ENCODE assay signal across 8 mouse cellular contexts in genomic region chr11:100574708-100575483, GRCm38 (mm10). TPM values are rescaled to one million over a fixed set of nuclear protein-coding genes. Genes with fewer than 3 reads are reported as not detected.
DNase-seq lines count a peak whose midpoint lies in the region; ATAC-seq and TF ChIP-seq lines count a peak whose summit lies in the region.

Gene Cnp, plus strand, starts transcription at chr11:100574904.

- H3K36me3 ChIP-seq in erythroblast, embryonic 14.5 days (ENCODE audit: control insufficient read depth), result peaks cover 19% of the 10 kb centered on the region
- peaks cover 20% of the 10 kb centered on the region for H3K36me3 ChIP-seq in heart, embryonic 13.5 days
- 0 out of 2 replicates have a peak, but pooled peaks cover 3% of the 10 kb centered on the region for H3K36me3 ChIP-seq in kidney, postnatal 0 days (ENCODE audit: insufficient read depth, low read length)
- H3K36me3 ChIP-seq in liver, embryonic 11.5 days (ENCODE audit: control insufficient read depth, insufficient read depth, low read length), result peaks cover 9% of the 10 kb centered on the region; the same call in 1 of the 2 replicates
- no peaks in the 10 kb centered on the region for H3K36me3 ChIP-seq in myocyte (ENCODE audit: control insufficient read depth, insufficient read depth)
- peaks cover 7% of the 10 kb centered on the region for H3K36me3 ChIP-seq in splenic B cell, adult 2 months (ENCODE audit: control insufficient read depth, insufficient read depth, low read length, poor library complexity, severe bottlenecking)

- H3K4me2 ChIP-seq in heart, embryonic 13.5 days, result peak within 1 kb of the TSS; percentile 76
- H3K4me2 ChIP-seq in kidney, postnatal 0 days (ENCODE audit: low read length), result peak within 1 kb of the TSS; percentile 73
- peak within 1 kb of the TSS; percentile 92 for H3K4me2 ChIP-seq in liver, embryonic 11.5 days
- H3K4me2 ChIP-seq in myocyte (ENCODE audit: low read depth), result peak within 1 kb of the TSS; percentile 66

- 0 out of 2 replicates have a peak, but pooled peaks have one; percentile 13 for TF ChIP-seq CTCF in bone marrow, adult 2 months (IDR thresholded peaks at IDR 0.05; ENCODE audit: control insufficient read depth, insufficient read depth, low read length)
- TF ChIP-seq CTCF in kidney, postnatal 0 days (IDR thresholded peaks at IDR 0.05; ENCODE audit: low read depth), result peak; percentile 23; the same call in 1 of the 2 replicates

- peaks cover 5% of the 10 kb centered on the region for H3K27me3 ChIP-seq in erythroblast, embryonic 14.5 days (ENCODE audit: control insufficient read depth)
- peaks cover 22% of the 10 kb centered on the region; the same call in 1 of the 2 replicates for H3K27me3 ChIP-seq in heart, embryonic 13.5 days (replicated peaks)
- no peaks in the 10 kb centered on the region; the same call in 1 of the 2 replicates for H3K27me3 ChIP-seq in kidney, postnatal 0 days (ENCODE audit: insufficient read depth, low read length)
- H3K27me3 ChIP-seq in liver, embryonic 11.5 days (replicated peaks; ENCODE audit: control insufficient read depth, insufficient read depth, low read length), result 0 out of 2 replicates have a peak, but pooled peaks cover 2% of the 10 kb centered on the region
- no peaks in the 10 kb centered on the region for H3K27me3 ChIP-seq in myocyte (ENCODE audit: control insufficient read depth, insufficient read depth, insufficient read length)
- H3K27me3 ChIP-seq in splenic B cell, adult 2 months (ENCODE audit: control insufficient read depth, insufficient read depth, low read length, poor library complexity, severe bottlenecking), result no peaks in the 10 kb centered on the region

- no peak within 1 kb of the TSS for H3ac ChIP-seq in myocyte (ENCODE audit: control insufficient read depth, insufficient read length)

- H3K9me3 ChIP-seq in erythroblast, embryonic 14.5 days (ENCODE audit: control insufficient read depth, low read length), result no peaks in the 10 kb centered on the region
- no peaks in the 10 kb centered on the region for H3K9me3 ChIP-seq in heart, embryonic 13.5 days
- H3K9me3 ChIP-seq in kidney, postnatal 0 days (replicated peaks; ENCODE audit: low read length), result no peaks in the 10 kb centered on the region
- no peaks in the 10 kb centered on the region for H3K9me3 ChIP-seq in liver, embryonic 11.5 days (ENCODE audit: control insufficient read depth, low read length)

- peak; percentile 38; the same call in 1 of the 2 replicates for ATAC-seq in heart, embryonic 13.5 days (ENCODE audit: extremely low read depth, insufficient number of reproducible peaks, low FRiP score, low TSS enrichment)
- peak; percentile 55; the same call in 1 of the 2 replicates for ATAC-seq in kidney, postnatal 0 days (replicated peaks; ENCODE audit: low FRiP score, low read depth)
- peak; percentile 71 for ATAC-seq in liver, embryonic 11.5 days (replicated peaks; ENCODE audit: low FRiP score)

- WGBS in bone marrow, adult 2 months, result under 1% methylated on average over 47 of the region's 47 CpGs
- 2% methylated on average over 47 of the region's 47 CpGs for WGBS in heart, embryonic 13.5 days
- 1% methylated on average over 47 of the region's 47 CpGs for WGBS in kidney, postnatal 0 days
- 2% methylated on average over 47 of the region's 47 CpGs for WGBS in liver, embryonic 11.5 days

- H3K9ac ChIP-seq in heart, embryonic 13.5 days, result peak within 1 kb of the TSS; percentile 85
- peak within 1 kb of the TSS; percentile 46 for H3K9ac ChIP-seq in kidney, postnatal 0 days (ENCODE audit: low read depth, low read length)
- peak within 1 kb of the TSS; percentile 79 for H3K9ac ChIP-seq in liver, embryonic 11.5 days (ENCODE audit: low read depth, low read length)

- H3K4me3 ChIP-seq in bone marrow, adult 2 months (replicated peaks; ENCODE audit: control insufficient read depth, low read depth, low read length), result peak within 1 kb of the TSS; percentile 90
- H3K4me3 ChIP-seq in erythroblast, embryonic 14.5 days (replicated peaks), result peak within 1 kb of the TSS; percentile 69
- H3K4me3 ChIP-seq in heart, embryonic 13.5 days, result peak within 1 kb of the TSS; percentile 71
- H3K4me3 ChIP-seq in kidney, postnatal 0 days (replicated peaks; ENCODE audit: low read depth, low read length), result peak within 1 kb of the TSS; percentile 60
- peak within 1 kb of the TSS; percentile 84 for H3K4me3 ChIP-seq in liver, embryonic 11.5 days (ENCODE audit: low read depth, low read length)
- H3K4me3 ChIP-seq in myocyte, result peak within 1 kb of the TSS; percentile 33

- peaks cover 2% of the 10 kb centered on the region for H3K4me1 ChIP-seq in bone marrow, adult 2 months (ENCODE audit: control insufficient read depth, insufficient read depth, low read length)
- H3K4me1 ChIP-seq in erythroblast, embryonic 14.5 days (ENCODE audit: control insufficient read depth), result peaks cover 28% of the 10 kb centered on the region
- H3K4me1 ChIP-seq in heart, embryonic 13.5 days, result peaks cover 26% of the 10 kb centered on the region
- 0 out of 2 replicates have a peak, but pooled peaks cover 7% of the 10 kb centered on the region for H3K4me1 ChIP-seq in kidney, postnatal 0 days (replicated peaks; ENCODE audit: insufficient read depth, low read length)
- peaks cover 18% of the 10 kb centered on the region for H3K4me1 ChIP-seq in liver, embryonic 11.5 days (replicated peaks; ENCODE audit: control insufficient read depth, insufficient read depth, low read length)

- TF ChIP-seq POLR2A in bone marrow, adult 2 months (IDR thresholded peaks at IDR 0.05; ENCODE audit: borderline replicate concordance, control insufficient read depth, low read depth, low read length), result peak; percentile 75; the same call in 1 of the 2 replicates
- peak; percentile 74 for TF ChIP-seq POLR2A in myocyte (IDR thresholded peaks at IDR 0.05; ENCODE audit: insufficient read length, low read depth)

- H3K27ac ChIP-seq in bone marrow, adult 2 months (ENCODE audit: control insufficient read depth, insufficient read depth, low read depth, low read length, poor library complexity), result peak within 1 kb of the TSS; percentile 93
- peak within 1 kb of the TSS; percentile 59 for H3K27ac ChIP-seq in heart, embryonic 13.5 days (replicated peaks)
- peak within 1 kb of the TSS; percentile 48 for H3K27ac ChIP-seq in kidney, postnatal 0 days
- peak within 1 kb of the TSS; percentile 43; the same call in 1 of the 2 replicates for H3K27ac ChIP-seq in liver, embryonic 11.5 days (ENCODE audit: low read depth, low read length)

- H3K79me2 ChIP-seq in myocyte (ENCODE audit: control insufficient read depth, insufficient read depth), result no peaks in the 10 kb centered on the region

- DNase-seq in B cell, adult 2 months, result peak; percentile 86 to 88
- DNase-seq in kidney, postnatal 0 days (ENCODE audit: low spot score), result peak; percentile 83
- DNase-seq in liver, embryonic 11.5 days (ENCODE audit: low spot score), result peak; percentile 73
- peak; percentile 87 for DNase-seq in splenic B cell, adult 2 months (ENCODE audit: low read depth, low spot score)

TF ChIP-seq in myocyte, 11 proteins besides CTCF, POLR2A, EP300 and RAD21:
- TF ChIP-seq CEBPB (IDR thresholded peaks at IDR 0.05; ENCODE audit: insufficient read depth, poor library complexity, severe bottlenecking) (no peak), MYOG (IDR thresholded peaks at IDR 0.05; ENCODE audit: control insufficient read depth in 1 of 3, insufficient read depth in 1 of 3, insufficient read length in 2 of 3, low read depth in 2 of 3) (peak in 1 of 3 experiments; percentile 2)

RNA-seq across cellular contexts. Expression of gene Cnp, which starts in this region (rescaled TPM):
- polyA plus RNA-seq in bone marrow, adult 2 months (2011; ENCODE audit: insufficient read depth, insufficient read length, low replicate concordance, missing spikeins), result 25.0 and 35.7 TPM in 2 replicates
- 0.09 and 0.11 TPM in 2 replicates for polyA plus RNA-seq in erythroblast, embryonic 14.5 days (2012)
- polyA plus RNA-seq in heart, embryonic 13.5 days (2015; fragmentation: Nextera tagmentation; extraction: Ambion mirVana), result 18.1 and 20.2 TPM in 2 replicates
- polyA plus RNA-seq in kidney, postnatal 0 days (2015; fragmentation: Nextera tagmentation; extraction: Ambion mirVana), result 23.7 and 24.2 TPM in 2 replicates
- 19.4 and 19.7 TPM in 2 replicates for polyA plus RNA-seq in liver, embryonic 11.5 days (2014; fragmentation: Nextera tagmentation; extraction: Ambion mirVana)
- 18.5 TPM for polyA plus RNA-seq in myocyte (2012; fragmentation: generic; extraction: Trizol)

Comparison
In these comparisons a context has a peak if more than half of its experiments do, and no peak if none do; other contexts are left out.
1. Peak in every context shown above with its lines: DNase-seq, ATAC-seq, H3K4me3 ChIP-seq and H3K27ac ChIP-seq.
2. RNA of gene Cnp (polyA plus RNA-seq): 25.0 to 35.7 TPM in bone marrow, adult 2 months, 23.7 to 24.2 TPM in kidney, postnatal 0 days, 19.4 to 19.7 TPM in liver, embryonic 11.5 days, 18.5 TPM in myocyte (single experiment) and 18.1 to 20.2 TPM in heart, embryonic 13.5 days; 0.09 to 0.11 TPM in erythroblast, embryonic 14.5 days; every median in the first group is over 10 times any median in the second.
3. H3K27ac ChIP-seq: peak in every context shown above with its lines; median percentile 93 in bone marrow, adult 2 months; 59 in heart, embryonic 13.5 days; 48 in kidney, postnatal 0 days; 43 in liver, embryonic 11.5 days.
4. H3K4me3 ChIP-seq: peak in every context shown above with its lines; median percentile 90 in bone marrow, adult 2 months; 84 in liver, embryonic 11.5 days; 71 in heart, embryonic 13.5 days; 69 in erythroblast, embryonic 14.5 days; 60 in kidney, postnatal 0 days; 33 in myocyte.